Mouse (Mus musculus): ENCODE measurements around the gene Ralgapb.

GRCm38 (mm10) chr2:158498457-158498856 is 88.8 kb downstream of the Ralgapb start:
- TF ChIP-seq CHD2 (IDR thresholded peaks at IDR 0.05; ENCODE audit: low read depth, low read length) (no peak), ZC3H11A (IDR thresholded peaks at IDR 0.05; ENCODE audit: borderline replicate concordance, low read depth, low read length) (no peak)
